Mouse (Mus musculus) ES-E14 (cell line): ENCODE data around the gene Cbll1. TPM values are rescaled to one million over a fixed set of nuclear protein-coding genes. Genes with fewer than 3 reads are reported as not detected.

Experiments used
- DNase-seq: peaks from one replicate; pipeline ENCODE4 v3.0.0-alpha.2; 2013; ENCODE audit warnings: low read depth, low spot score
- H3K27ac ChIP-seq: 2 replicates; pipeline ENCODE4 v1.5.1; 2012; ENCODE audit warnings: low read depth, mild to moderate bottlenecking, low read length, moderate library complexity, mixed read lengths; ENCODE audit not compliant: poor library complexity, insufficient read depth, severe bottlenecking
- H3K36me3 ChIP-seq: 2 replicates; pipeline ENCODE4 v1.6.1; 2012; ENCODE audit warnings: mild to moderate bottlenecking, low read length, moderate library complexity, mixed read lengths; ENCODE audit not compliant: control insufficient read depth, poor library complexity, insufficient read depth, severe bottlenecking
- H3K4me1 ChIP-seq, 2 experiments: fragments of 150-350 bp in 1 of 2; sonication (generic) in 1 of 2; 2 replicates each; pipeline ENCODE4 v1.6.1; 2012; ENCODE audit warnings: low read length in 2 of 2, mild to moderate bottlenecking in 1 of 2, mixed read lengths in 1 of 2; ENCODE audit not compliant: control insufficient read depth in 2 of 2, insufficient read depth in 2 of 2, poor library complexity in 1 of 2
- H3K4me3 ChIP-seq, 2 experiments: fragments of 150-350 bp in 1 of 2; sonication (generic) in 1 of 2; 2 replicates each; pipeline ENCODE4 v1.5.1; 2012; ENCODE audit warnings: low read length in 2 of 2, low read depth in 1 of 2, mild to moderate bottlenecking in 1 of 2, mixed read lengths in 1 of 2; ENCODE audit not compliant: insufficient read depth in 1 of 2, poor library complexity in 1 of 2, severe bottlenecking in 1 of 2
- H3K9ac ChIP-seq: 2 replicates; pipeline ENCODE4 v1.6.1; 2012; ENCODE audit warnings: low read depth, mild to moderate bottlenecking, low read length, mixed read lengths; ENCODE audit not compliant: poor library complexity, insufficient read depth, severe bottlenecking
- H3K9me3 ChIP-seq: fragments of 150-350 bp; sonication (generic); 2 replicates; pipeline ENCODE4 v1.6.1; 2012; ENCODE audit warnings: low read depth, mild to moderate bottlenecking, low read length; ENCODE audit not compliant: control insufficient read depth, insufficient read depth
- CHD2 ChIP-seq: IDR thresholded peaks from 2 replicates; pipeline ENCODE4 v1.6.1; 2014; ENCODE audit warnings: mild to moderate bottlenecking, low read depth, low read length, inconsistent platforms
- HCFC1 ChIP-seq: IDR thresholded peaks from 2 replicates; pipeline ENCODE4 v1.6.1; 2012; ENCODE audit warnings: low read length, inconsistent platforms, borderline replicate concordance; ENCODE audit not compliant: insufficient read depth
- MAFK ChIP-seq: IDR thresholded peaks from 2 replicates; pipeline ENCODE4 v1.6.1; 2014; ENCODE audit warnings: mild to moderate bottlenecking, low read depth, low read length, inconsistent platforms; ENCODE audit not compliant: insufficient read depth
- ZC3H11A ChIP-seq: IDR thresholded peaks from 2 replicates; pipeline ENCODE4 v1.6.1; 2012; ENCODE audit warnings: low read depth, mild to moderate bottlenecking, inconsistent platforms, low read length, borderline replicate concordance
- ZNF384 ChIP-seq: IDR thresholded peaks from 2 replicates; pipeline ENCODE4 v1.6.1; 2012; ENCODE audit warnings: low read depth, low read length, inconsistent platforms
- in situ Hi-C, 2 experiments: fragments of 600-800 bp; cut with MboI; formaldehyde crosslinking; loops; one replicate each; pipeline ENCODE4 v1.15.1; 2025; ENCODE audit warnings: low sequenced_read_pairs in 2 of 2, inconsistent platforms in 1 of 2; ENCODE audit not compliant: unreplicated experiment in 2 of 2
- total RNA-seq: library from RNA; depleted of rRNA; stranded (reverse); fragments of 300-350 nt; gene quantifications from 2 replicates; pipeline ENCODE4 v1.2.3, GENCODE M21; 2012

The Cbll1 gene
- total RNA-seq, 1 experiment, result 6.6 TPM

- no peak for TF ChIP-seq ZNF384
- TF ChIP-seq CHD2, result no peak
- no peak for TF ChIP-seq HCFC1
- TF ChIP-seq MAFK, result no peak
- no peak for TF ChIP-seq ZC3H11A
- no peaks in the 10 kb centered on the region for H3K9me3 ChIP-seq
- H3K27ac ChIP-seq, result no peak overlapping the region
- no peak overlapping the region for H3K4me3 ChIP-seq
- H3K9ac ChIP-seq, result no peak overlapping the region
- no peaks in the 10 kb centered on the region for H3K36me3 ChIP-seq
- DNase-seq, result no peak
- no peaks in the 10 kb centered on the region for H3K4me1 ChIP-seq
- in situ Hi-C loops, result no loop called here
Observed at GRCm38 (mm10) chr12:31539783-31540182, 40.4 kb upstream of the Cbll1 start.

GRCm38 (mm10) chr12:31537515-31538230, 38.3 kb upstream of the Cbll1 start:
- Histone ChIP-seq H3K9me3 (no peaks in the 10 kb centered on the region), H3K9ac (no peak overlapping the region), H3K27ac (no peak overlapping the region), H3K36me3 (no peaks in the 10 kb centered on the region), H3K4me1 (no peaks in the 10 kb centered on the region), H3K4me3 (no peak overlapping the region)
- in situ Hi-C loops, result no loop called here
- no peak for DNase-seq
- TF ChIP-seq MAFK (no peak), ZC3H11A (no peak), HCFC1 (no peak), CHD2 (no peak), ZNF384 (no peak)

GRCm38 (mm10) chr12:31534060-31534843, 34.8 kb upstream of the Cbll1 start:
- in situ Hi-C loops, result no loop called here

GRCm38 (mm10) chr12:31533218-31533908, 33.9 kb upstream of the Cbll1 start:
- H3K9ac ChIP-seq, result no peak overlapping the region
- DNase-seq, result no peak
- in situ Hi-C loops, result no loop called here
- H3K27ac ChIP-seq, result no peak overlapping the region
- H3K36me3 ChIP-seq, result no peaks in the 10 kb centered on the region
- no peaks in the 10 kb centered on the region for H3K9me3 ChIP-seq
- H3K4me1 ChIP-seq, result no peaks in the 10 kb centered on the region; a peak in 1 of 4 replicates
- TF ChIP-seq HCFC1, result no peak
- TF ChIP-seq ZC3H11A, result no peak
- TF ChIP-seq MAFK, result no peak
- no peak for TF ChIP-seq ZNF384
- no peak for TF ChIP-seq CHD2
- no peak overlapping the region for H3K4me3 ChIP-seq

More at GRCm38 (mm10) chr12:31534060-31534843, 34.8 kb upstream of the Cbll1 start:
- no peak overlapping the region for H3K4me3 ChIP-seq
- no peak overlapping the region for H3K9ac ChIP-seq
- no peaks in the 10 kb centered on the region for H3K36me3 ChIP-seq
- no peaks in the 10 kb centered on the region for H3K9me3 ChIP-seq
- no peak for DNase-seq
- H3K27ac ChIP-seq, result no peak overlapping the region
- H3K4me1 ChIP-seq, result no peaks in the 10 kb centered on the region; a peak in 1 of 4 replicates
- TF ChIP-seq MAFK (no peak), ZC3H11A (no peak), HCFC1 (no peak), ZNF384 (no peak), CHD2 (no peak)
